Mouse (Mus musculus): Measurements from ENCODE around the gene 9530077C05Rik. TPM values are rescaled to one million over a fixed set of nuclear protein-coding genes. Genes with fewer than 3 reads are reported as not detected.

Gene 9530077C05Rik
- polyA plus RNA-seq, 1 experiment from 2014 or later: 4.5 TPM

- H3K4me1 ChIP-seq (ENCODE audit: insufficient read depth, low read depth, low read length): no peaks in the 10 kb centered on the region
- H3K27ac ChIP-seq (ENCODE audit: low read length): no peak overlapping the region
- no peaks in the 10 kb centered on the region for H3K9me3 ChIP-seq (ENCODE audit: low read length)
- ATAC-seq: no peak
- no peak for DNase-seq (ENCODE audit: low spot score)
- H3K27me3 ChIP-seq (replicated peaks; ENCODE audit: insufficient read depth, low read length): no peaks in the 10 kb centered on the region
- H3K36me3 ChIP-seq (ENCODE audit: insufficient read depth, low read length): no peaks in the 10 kb centered on the region
- no peak for TF ChIP-seq EP300 (IDR thresholded peaks at IDR 0.05)
- no peak for TF ChIP-seq CTCF (IDR thresholded peaks at IDR 0.05)
- H3K4me3 ChIP-seq (ENCODE audit: low read depth, low read length): no peak overlapping the region
- no peak overlapping the region for H3K9ac ChIP-seq (replicated peaks; ENCODE audit: low read depth)
- H3K4me2 ChIP-seq (replicated peaks; ENCODE audit: low read depth, low read length): no peak overlapping the region
- 70% methylated on average over 7 of the region's 7 CpGs for WGBS
Measured at GRCm38 (mm10) chr9:22486211-22486610, 74.9 kb downstream of the 9530077C05Rik start.

GRCm38 (mm10) chr9:22488963-22489362 is 77.7 kb downstream of the 9530077C05Rik start:
- DNase-seq (ENCODE audit: low spot score) (no peak), ATAC-seq (no peak)
- no peaks in the 10 kb centered on the region for H3K36me3 ChIP-seq (ENCODE audit: insufficient read depth, low read length)
- H3K27ac ChIP-seq (ENCODE audit: low read length): no peak overlapping the region
- no peaks in the 10 kb centered on the region for H3K4me1 ChIP-seq (ENCODE audit: insufficient read depth, low read depth, low read length)
- H3K4me2 ChIP-seq (replicated peaks; ENCODE audit: low read depth, low read length): no peak overlapping the region
- WGBS: 46% methylated on average over 9 of the region's 9 CpGs
- H3K4me3 ChIP-seq (ENCODE audit: low read depth, low read length): no peak overlapping the region
- no peak overlapping the region for H3K9ac ChIP-seq (replicated peaks; ENCODE audit: low read depth)
- H3K9me3 ChIP-seq (ENCODE audit: low read length): no peaks in the 10 kb centered on the region
- TF ChIP-seq EP300 (IDR thresholded peaks at IDR 0.05) (no peak), CTCF (IDR thresholded peaks at IDR 0.05) (no peak)
- no peaks in the 10 kb centered on the region for H3K27me3 ChIP-seq (replicated peaks; ENCODE audit: insufficient read depth, low read length)

Other genes starting within 250 kb of the 9530077C05Rik start
- 0.49 and 1.0 TPM in 2 replicates for gene Zfp872, start 223.4 kb upstream of the 9530077C05Rik start, polyA plus RNA-seq (2015; fragmentation: Nextera tagmentation; extraction: Ambion mirVana)
- gene Zfp809, start 185.8 kb upstream of the 9530077C05Rik start, polyA plus RNA-seq (2015; fragmentation: Nextera tagmentation; extraction: Ambion mirVana): 17.8 and 20.0 TPM in 2 replicates
- 0.84 and 0.97 TPM in 2 replicates for gene Zfp599, start 151.6 kb upstream of the 9530077C05Rik start, polyA plus RNA-seq (2015; fragmentation: Nextera tagmentation; extraction: Ambion mirVana)
- 13.6 and 15.3 TPM in 2 replicates for gene Zfp810, start 103.9 kb upstream of the 9530077C05Rik start, polyA plus RNA-seq (2015; fragmentation: Nextera tagmentation; extraction: Ambion mirVana)
- gene Anln, start 22.3 kb upstream of the 9530077C05Rik start, polyA plus RNA-seq (2015; fragmentation: Nextera tagmentation; extraction: Ambion mirVana): 2.8 and 4.2 TPM in 2 replicates
- gene Gm17545, start 42.8 kb downstream of the 9530077C05Rik start, polyA plus RNA-seq (2015; fragmentation: Nextera tagmentation; extraction: Ambion mirVana): not detected in 2 replicates
- 67.6 and 68.1 TPM in 2 replicates for gene Rp9, start 58.2 kb downstream of the 9530077C05Rik start, polyA plus RNA-seq (2015; fragmentation: Nextera tagmentation; extraction: Ambion mirVana)
- 7.1 and 11.2 TPM in 2 replicates for gene Bbs9, start 64.2 kb downstream of the 9530077C05Rik start, polyA plus RNA-seq (2015; fragmentation: Nextera tagmentation; extraction: Ambion mirVana)